Mouse (Mus musculus) urinary bladder, postnatal 4 days (tissue): ENCODE results near the gene Gm11992.

Experiments
- DNase-seq, 2 experiments: peaks; one replicate each; pipeline ENCODE4 v3.0.0; 2021 to 2022; ENCODE audit warnings: low spot score in 2 of 2

Gene Gm11992

GRCm38 (mm10) chr11:9115367-9116120 lies 67.2 kb downstream of the Gm11992 start:
- no peak for DNase-seq

- no peak for DNase-seq
Observed at GRCm38 (mm10) chr11:9116121-9116520, 67.7 kb downstream of the Gm11992 start.

- no peak for DNase-seq
Observed at GRCm38 (mm10) chr11:9116916-9117315, 68.5 kb downstream of the Gm11992 start.

- DNase-seq = no peak
Observed at GRCm38 (mm10) chr11:9117358-9118049, 69.1 kb downstream of the Gm11992 start.

- DNase-seq = no peak
Observed at GRCm38 (mm10) chr11:9118050-9118420, 69.6 kb downstream of the Gm11992 start, which contains the start of gene Upp1. Upp1 (plus strand) TSS chr11:9118103.

- no peak for DNase-seq
Observed at GRCm38 (mm10) chr11:9118421-9119121, 70.2 kb downstream of the Gm11992 start.
